9 mouse cellular contexts compared by ENCODE assay signal in the genomic region with DNA sequence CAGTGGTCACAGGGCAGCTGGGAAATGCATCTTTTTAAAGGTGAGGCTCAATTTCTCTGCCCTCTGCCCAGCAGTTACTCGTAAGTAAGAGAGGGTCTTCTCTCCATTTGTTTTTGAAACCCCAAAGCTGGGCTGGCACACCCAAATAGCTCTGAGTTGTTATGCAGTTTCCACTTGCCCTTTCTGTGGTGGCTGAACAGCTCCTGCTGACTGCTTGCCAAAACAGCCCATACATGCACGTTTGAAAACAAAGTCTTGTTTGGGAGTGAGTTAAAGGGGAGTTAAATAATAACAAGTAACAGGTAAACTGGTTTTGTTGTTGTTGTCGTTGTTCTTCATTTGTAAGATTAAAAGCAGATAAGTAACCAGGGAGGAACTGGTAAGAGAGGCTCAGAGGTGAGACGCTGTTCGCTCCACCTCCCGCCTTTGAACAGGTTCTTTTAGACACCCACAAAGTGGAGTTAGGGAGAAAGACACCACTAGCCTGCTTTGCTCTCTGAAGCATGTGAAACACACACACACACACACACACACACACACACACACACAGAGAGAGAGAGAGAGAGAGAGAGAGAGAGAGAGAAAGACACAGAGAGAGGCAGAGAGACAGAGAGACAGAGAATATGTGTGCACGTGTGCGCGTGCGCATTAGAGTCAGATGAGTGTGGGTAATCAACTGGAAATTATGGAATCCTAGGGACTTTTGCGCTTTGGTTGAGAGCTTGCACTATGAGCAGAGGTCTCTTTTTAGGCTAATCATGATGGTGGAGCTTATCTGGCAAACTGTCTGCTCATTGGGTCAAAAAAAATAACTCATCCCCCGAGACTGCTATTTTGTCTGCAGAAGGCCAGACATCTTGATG. TPM values are rescaled to one million over a fixed set of nuclear protein-coding genes. Genes with fewer than 3 reads are reported as not detected.
DNase-seq lines count a peak whose midpoint lies in the region; ATAC-seq and TF ChIP-seq lines count a peak whose summit lies in the region.
"Had no signal": no experiment of that assay in that cellular context is flagged by ENCODE, and none has a peak within 500 bp of the region (broad histone marks: within the 10 kb centered on the region; RNA-seq: fewer than 3 reads in every experiment).

No protein-coding gene starts in this region.

- no peaks in the 10 kb centered on the region for H3K9me3 ChIP-seq in hindbrain, postnatal 0 days (ENCODE audit: low read length)
- H3K9me3 ChIP-seq in liver, postnatal 0 days (ENCODE audit: low read length) = no peaks in the 10 kb centered on the region

- H3K9ac ChIP-seq in hindbrain, postnatal 0 days (replicated peaks; ENCODE audit: low read length) = no peak overlapping the region
- H3K9ac ChIP-seq in liver, postnatal 0 days (replicated peaks) = no peak overlapping the region
- H3K9ac ChIP-seq: liver, embryonic 14.5 days had no signal

- DNase-seq in layer of hippocampus, adult 2 months (ENCODE audit: low spot score in 2 of 2) = no peak
- DNase-seq in layer of hippocampus, adult 18-20 months (ENCODE audit: low spot score in 2 of 2) = no peak
- DNase-seq in NIH3T3 (ENCODE audit: low read depth) = peak; percentile 33
- DNase-seq in hindbrain, postnatal 0 days (ENCODE audit: low spot score) = no peak
- DNase-seq in liver, postnatal 0 days = no peak
- no peak for DNase-seq in embryo, embryonic 9.5 days (ENCODE audit: extremely low spot score)
- no peak for DNase-seq in spleen, postnatal 14 days (ENCODE audit: low spot score in 2 of 2)
- DNase-seq: cerebellum, postnatal 10 days had no signal

- peaks cover 25% of the 10 kb centered on the region for H3K4me1 ChIP-seq in hindbrain, postnatal 0 days (ENCODE audit: insufficient read depth, low read length)
- peaks cover 27% of the 10 kb centered on the region for H3K4me1 ChIP-seq in liver, postnatal 0 days (ENCODE audit: insufficient read depth)

- TF ChIP-seq EP300 in liver, postnatal 0 days (IDR thresholded peaks at IDR 0.05; ENCODE audit: low read depth) = no peak

- WGBS in hindbrain, postnatal 0 days = 71% methylated on average over 12 of the region's 12 CpGs
- WGBS in liver, postnatal 0 days (ENCODE audit: insufficient replicate concordance) = 72% methylated on average over 12 of the region's 12 CpGs

- H3K36me3 ChIP-seq in hindbrain, postnatal 0 days (ENCODE audit: insufficient read depth, low read length) = no peaks in the 10 kb centered on the region
- peaks cover 3% of the 10 kb centered on the region; the same call in 1 of the 2 replicates for H3K36me3 ChIP-seq in liver, postnatal 0 days (replicated peaks; ENCODE audit: insufficient read depth, low read length)

- H3K4me3 ChIP-seq in layer of hippocampus, adult 2 months = peak overlapping the region; percentile 76; the same call in 1 of the 2 replicates
- no peak overlapping the region for H3K4me3 ChIP-seq in hindbrain, postnatal 0 days (ENCODE audit: low read length)
- no peak overlapping the region; the same call in 1 of the 2 replicates for H3K4me3 ChIP-seq in liver, postnatal 0 days (ENCODE audit: low read depth, low read length)

- no peaks in the 10 kb centered on the region for H3K27me3 ChIP-seq in hindbrain, postnatal 0 days (ENCODE audit: insufficient read depth, low read length)
- H3K27me3 ChIP-seq in liver, postnatal 0 days (ENCODE audit: insufficient read depth, low read length) = peaks cover 30% of the 10 kb centered on the region

- peak overlapping the region; percentile 23; the same call in 1 of the 2 replicates for H3K27ac ChIP-seq in layer of hippocampus, adult 2 months
- no peak overlapping the region for H3K27ac ChIP-seq in hindbrain, postnatal 0 days
- no peak overlapping the region for H3K27ac ChIP-seq in liver, postnatal 0 days (ENCODE audit: low read depth)
- H3K27ac ChIP-seq: liver, embryonic 14.5 days had no signal

- no peak for ATAC-seq in hindbrain, postnatal 0 days
- no peak for ATAC-seq in liver, postnatal 0 days

- TF ChIP-seq CTCF in layer of hippocampus, adult 2 months (conservative IDR thresholded peaks at IDR 0.05) = no peak
- TF ChIP-seq CTCF in hindbrain, postnatal 0 days (IDR thresholded peaks at IDR 0.05; ENCODE audit: low read depth) = no peak
- TF ChIP-seq CTCF in liver, postnatal 0 days (IDR thresholded peaks at IDR 0.05; ENCODE audit: low read depth) = no peak

- peak overlapping the region; percentile 100 for H3K4me2 ChIP-seq in hindbrain, postnatal 0 days (ENCODE audit: low read depth, low read length)
- peak overlapping the region; percentile 42 for H3K4me2 ChIP-seq in liver, postnatal 0 days (ENCODE audit: low read depth, low read length)

RNA-seq across cellular contexts. Expression of gene Itpkb, which starts 5.5 kb away (rescaled TPM):
- total RNA-seq in layer of hippocampus, adult 2 months (2021) = 10 to 100 TPM; 26.3 to 28.3 TPM
- 10 to 100 TPM; 27.2 to 27.4 TPM for total RNA-seq in layer of hippocampus, adult 18-20 months (2021)
- 16.9 and 19.0 TPM in 2 replicates for total RNA-seq in hindbrain, postnatal 0 days (2014; rRNA removed)
- 4.1 and 4.8 TPM in 2 replicates for polyA plus RNA-seq in hindbrain, postnatal 0 days (2015; fragmentation: Nextera tagmentation; extraction: Ambion mirVana)
- polyA plus RNA-seq in liver, postnatal 0 days (2015; fragmentation: Nextera tagmentation; extraction: Ambion mirVana) = 1.3 and 1.4 TPM in 2 replicates
